Mouse (Mus musculus): ENCODE data around the gene Hamp. TPM values are rescaled to one million over a fixed set of nuclear protein-coding genes. Genes with fewer than 3 reads are reported as not detected.
"Not testable (repeated sequence)": the region's sequence is repeated elsewhere in the genome, so short reads cannot be mapped to it uniquely, and the experiment has no call there.

Gene Hamp
- polyA plus RNA-seq, 1 experiment from 2014 or later, result 0.45 TPM

DNA sequence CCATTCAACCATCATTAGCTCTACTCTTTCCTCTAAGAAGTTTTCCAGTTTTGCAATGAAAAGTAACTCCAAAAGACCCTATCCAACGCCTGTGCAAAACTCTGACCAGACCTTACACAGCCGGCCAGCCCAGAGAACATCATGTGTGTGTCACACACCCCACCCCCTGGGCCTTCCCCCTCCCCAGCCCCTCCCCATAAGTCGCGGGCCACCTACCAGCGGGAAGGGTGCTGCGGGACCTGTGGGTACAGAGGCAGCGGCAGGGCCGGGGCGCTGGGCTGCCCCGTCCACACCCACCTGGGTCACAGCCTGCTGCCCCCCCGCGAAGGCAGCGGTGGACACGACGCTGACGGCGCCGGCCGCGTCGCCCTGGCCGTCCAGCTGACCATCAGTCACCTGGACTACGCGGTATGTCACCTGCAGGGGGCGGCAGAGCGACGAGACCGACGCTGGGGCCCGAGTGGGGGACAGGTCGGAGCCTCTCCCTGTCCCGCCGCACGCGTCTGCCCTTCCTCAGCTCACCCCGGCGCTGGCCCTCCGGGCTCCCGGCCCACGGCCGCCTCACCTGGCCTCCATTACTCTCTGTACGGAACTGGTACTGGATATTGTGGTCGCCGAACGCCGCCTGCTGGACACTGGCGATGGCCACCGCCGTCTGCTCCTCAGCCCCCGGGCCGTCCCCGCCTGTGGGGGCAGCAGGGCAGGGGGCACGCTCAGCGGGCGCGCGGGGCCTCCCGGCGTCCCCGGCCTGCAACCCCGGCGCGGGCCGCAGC lies 11.9 kb upstream of the Hamp start:
- no peak for TF ChIP-seq EP300 (optimal IDR thresholded peaks at IDR 0.05)
- TF ChIP-seq CTCF (IDR thresholded peaks at IDR 0.05; ENCODE audit: low read depth), result peak; percentile 88
- no peaks in the 10 kb centered on the region for H3K9me3 ChIP-seq (ENCODE audit: control insufficient read depth, low read length)
- H3K4me3 ChIP-seq (ENCODE audit: low read depth, low read length), result peak overlapping the region; percentile 96
- H3K9ac ChIP-seq (ENCODE audit: low read length), result peak overlapping the region; percentile 100
- H3K4me2 ChIP-seq (replicated peaks; ENCODE audit: low read depth), result peak overlapping the region; percentile 78
- H3K27me3 ChIP-seq (ENCODE audit: control insufficient read depth, insufficient read depth, low read length), result no peaks in the 10 kb centered on the region
- peaks cover 10% of the 10 kb centered on the region; the same call in 1 of the 2 replicates for H3K4me1 ChIP-seq (replicated peaks; ENCODE audit: control insufficient read depth, insufficient read depth)
- H3K36me3 ChIP-seq (ENCODE audit: control insufficient read depth, insufficient read depth, low read length), result peaks cover 19% of the 10 kb centered on the region
- H3K27ac ChIP-seq (replicated peaks), result peak overlapping the region; percentile 99
- DNase-seq (ENCODE audit: low spot score), result peak; percentile 95
- 1% methylated on average over 60 of the region's 64 CpGs for WGBS
- peak; percentile 78 for ATAC-seq (ENCODE audit: low FRiP score, low TSS enrichment)

DNA sequence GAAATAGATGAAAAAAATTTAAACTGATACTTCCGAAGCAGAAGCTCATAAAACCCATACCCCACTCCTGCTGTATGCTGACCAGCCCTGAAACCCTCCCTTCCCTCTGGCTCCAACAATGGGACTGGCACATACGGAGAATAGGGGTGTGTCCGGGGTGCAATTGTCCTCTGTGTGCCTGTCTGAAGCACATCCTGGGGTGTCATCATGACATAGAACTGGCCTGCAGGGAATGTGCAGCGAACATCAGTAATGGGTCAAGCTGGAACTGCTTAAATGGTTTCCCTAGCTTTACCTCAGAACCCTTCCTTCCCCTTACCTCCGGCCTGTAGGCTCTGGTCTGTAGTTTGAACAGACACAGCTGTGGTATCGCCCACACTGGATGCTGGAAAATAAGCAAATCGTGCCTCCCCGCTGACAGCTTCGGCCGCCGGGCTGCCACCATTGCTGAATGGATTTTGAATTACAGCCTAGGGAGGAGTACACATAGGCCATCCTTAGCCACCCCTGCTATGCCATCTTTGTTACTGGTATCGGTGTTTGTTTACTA lies 11.2 kb upstream of the Hamp start:
- Histone ChIP-seq H3K4me1 (replicated peaks; ENCODE audit: control insufficient read depth, insufficient read depth) (peaks cover 10% of the 10 kb centered on the region; the same call in 1 of the 2 replicates), H3K27ac (replicated peaks) (peak overlapping the region; percentile 99), H3K4me2 (replicated peaks; ENCODE audit: low read depth) (peak overlapping the region; percentile 78), H3K27me3 (ENCODE audit: control insufficient read depth, insufficient read depth, low read length) (no peaks in the 10 kb centered on the region), H3K4me3 (ENCODE audit: low read depth, low read length) (no peak overlapping the region; the same call in 1 of the 2 replicates), H3K9me3 (ENCODE audit: control insufficient read depth, low read length) (no peaks in the 10 kb centered on the region), H3K36me3 (ENCODE audit: control insufficient read depth, insufficient read depth, low read length) (peaks cover 19% of the 10 kb centered on the region), H3K9ac (ENCODE audit: low read length) (no peak overlapping the region)
- ATAC-seq (ENCODE audit: low FRiP score, low TSS enrichment) (no peak; the same call in 1 of the 2 replicates), DNase-seq (ENCODE audit: low spot score) (no peak)
- 69% methylated on average over 12 of the region's 12 CpGs for WGBS
- TF ChIP-seq EP300 (optimal IDR thresholded peaks at IDR 0.05) (no peak), CTCF (IDR thresholded peaks at IDR 0.05; ENCODE audit: low read depth) (no peak)

DNA sequence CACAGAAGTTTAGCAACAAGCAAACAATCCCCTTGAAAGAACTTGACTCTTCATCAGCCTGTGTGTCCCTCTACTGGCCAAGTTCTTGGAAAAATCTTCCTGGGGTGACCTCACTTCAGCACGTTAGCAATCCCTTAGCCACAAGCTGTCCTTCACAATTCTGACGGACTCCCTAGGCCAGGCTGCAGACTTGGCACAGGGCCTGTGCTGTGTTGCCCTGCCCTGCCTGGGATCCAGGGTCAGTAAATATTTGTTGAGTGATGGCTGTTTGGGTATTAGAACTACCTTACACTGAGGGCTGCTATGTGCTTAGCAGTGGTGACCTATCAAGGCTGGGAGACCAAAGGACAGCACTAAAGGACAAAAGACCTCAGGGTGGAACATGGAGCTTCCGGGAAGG lies 10.2 kb upstream of the Hamp start:
- H3K9me3 ChIP-seq (ENCODE audit: control insufficient read depth, low read length), result no peaks in the 10 kb centered on the region
- WGBS, result 62% methylated on average over 3 of the region's 3 CpGs
- no peak overlapping the region for H3K4me3 ChIP-seq (ENCODE audit: low read depth, low read length)
- ATAC-seq (ENCODE audit: low FRiP score, low TSS enrichment), result peak; percentile 69
- H3K36me3 ChIP-seq (ENCODE audit: control insufficient read depth, insufficient read depth, low read length), result peaks cover 23% of the 10 kb centered on the region
- H3K27ac ChIP-seq (replicated peaks), result no peak overlapping the region
- peak; percentile 83 for DNase-seq (ENCODE audit: low spot score)
- no peak overlapping the region for H3K9ac ChIP-seq (ENCODE audit: low read length)
- H3K27me3 ChIP-seq (ENCODE audit: control insufficient read depth, insufficient read depth, low read length), result no peaks in the 10 kb centered on the region
- no peak overlapping the region for H3K4me2 ChIP-seq (replicated peaks; ENCODE audit: low read depth)
- peak; percentile 34 for TF ChIP-seq CTCF (IDR thresholded peaks at IDR 0.05; ENCODE audit: low read depth)
- no peak for TF ChIP-seq EP300 (optimal IDR thresholded peaks at IDR 0.05)
- H3K4me1 ChIP-seq (replicated peaks; ENCODE audit: control insufficient read depth, insufficient read depth), result peaks cover 10% of the 10 kb centered on the region; the same call in 1 of the 2 replicates

GRCm38 (mm10) chr7:30953459-30953858 lies 9.6 kb upstream of the Hamp start:
- H3K27ac ChIP-seq (replicated peaks), result no peak overlapping the region

DNA sequence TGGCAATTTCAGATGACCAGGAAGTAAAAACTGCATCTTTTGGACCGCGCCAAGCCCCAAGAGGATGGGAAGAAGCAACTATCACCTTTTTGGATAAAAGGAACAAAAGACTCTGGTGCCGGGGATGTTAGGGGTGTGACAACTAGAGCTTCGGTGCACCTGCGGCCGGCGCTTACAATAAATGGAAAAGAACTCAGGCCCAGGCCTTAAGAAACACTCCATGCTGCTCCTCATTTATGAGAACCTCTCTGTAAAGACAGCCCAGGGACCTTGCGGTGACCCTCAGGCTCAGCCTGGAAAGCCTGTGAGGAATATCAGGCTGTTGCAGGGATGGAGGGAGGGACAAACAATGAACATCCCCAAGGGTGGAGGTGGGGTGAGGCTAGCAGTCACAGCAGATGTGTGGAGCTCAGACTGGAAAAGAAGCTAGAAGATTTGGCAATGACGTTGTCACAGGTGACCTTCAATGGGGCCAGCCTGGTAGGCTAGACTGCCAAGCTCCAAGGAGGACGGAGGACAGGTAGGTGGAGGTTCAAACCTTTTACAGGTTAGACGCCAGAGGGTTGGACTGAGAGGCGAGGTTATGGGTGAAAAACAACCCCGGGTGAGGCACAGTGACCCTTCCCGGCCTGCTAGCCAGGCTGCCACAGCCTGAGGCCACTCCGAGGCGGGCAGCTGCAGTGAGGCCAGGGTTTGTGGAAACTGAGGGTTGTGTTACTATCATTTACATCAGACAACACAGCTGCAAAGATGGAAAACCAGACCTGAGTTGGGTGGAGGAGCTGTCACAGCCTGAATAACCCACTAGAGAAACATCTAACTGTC lies 8.8 kb upstream of the Hamp start:
- Histone ChIP-seq H3K36me3 (ENCODE audit: control insufficient read depth, insufficient read depth, low read length) (peaks cover 24% of the 10 kb centered on the region), H3K27me3 (ENCODE audit: control insufficient read depth, insufficient read depth, low read length) (no peaks in the 10 kb centered on the region), H3K4me3 (ENCODE audit: low read depth, low read length) (no peak overlapping the region), H3K27ac (replicated peaks) (no peak overlapping the region), H3K9ac (ENCODE audit: low read length) (no peak overlapping the region), H3K9me3 (ENCODE audit: control insufficient read depth, low read length) (no peaks in the 10 kb centered on the region), H3K4me1 (replicated peaks; ENCODE audit: control insufficient read depth, insufficient read depth) (0 out of 2 replicates have a peak, but pooled peaks cover 4% of the 10 kb centered on the region), H3K4me2 (replicated peaks; ENCODE audit: low read depth) (no peak overlapping the region)
- 92% methylated on average over 16 of the region's 16 CpGs for WGBS
- ATAC-seq (ENCODE audit: low FRiP score, low TSS enrichment) (no peak), DNase-seq (ENCODE audit: low spot score) (no peak)
- TF ChIP-seq EP300 (optimal IDR thresholded peaks at IDR 0.05) (no peak), CTCF (IDR thresholded peaks at IDR 0.05; ENCODE audit: low read depth) (no peak)

More at GRCm38 (mm10) chr7:30953459-30953858, 9.6 kb upstream of the Hamp start:
- Histone ChIP-seq H3K9me3 (ENCODE audit: control insufficient read depth, low read length) (no peaks in the 10 kb centered on the region), H3K27me3 (ENCODE audit: control insufficient read depth, insufficient read depth, low read length) (no peaks in the 10 kb centered on the region), H3K4me3 (ENCODE audit: low read depth, low read length) (no peak overlapping the region), H3K36me3 (ENCODE audit: control insufficient read depth, insufficient read depth, low read length) (peaks cover 24% of the 10 kb centered on the region), H3K9ac (ENCODE audit: low read length) (no peak overlapping the region), H3K4me1 (replicated peaks; ENCODE audit: control insufficient read depth, insufficient read depth) (peaks cover 10% of the 10 kb centered on the region; the same call in 1 of the 2 replicates), H3K4me2 (replicated peaks; ENCODE audit: low read depth) (no peak overlapping the region)
- TF ChIP-seq CTCF (IDR thresholded peaks at IDR 0.05; ENCODE audit: low read depth), result no peak
- no peak for TF ChIP-seq EP300 (optimal IDR thresholded peaks at IDR 0.05)
- 84% methylated on average over 6 of the region's 6 CpGs for WGBS
- DNase-seq (ENCODE audit: low spot score), result no peak
- no peak for ATAC-seq (ENCODE audit: low FRiP score, low TSS enrichment)

GRCm38 (mm10) chr7:30949902-30950301 lies 6.1 kb upstream of the Hamp start:
- not testable (repeated sequence) for H3K9ac ChIP-seq (ENCODE audit: low read length); H3K4me1 ChIP-seq (replicated peaks; ENCODE audit: control insufficient read depth, insufficient read depth); DNase-seq (ENCODE audit: low spot score); H3K4me3 ChIP-seq (ENCODE audit: low read depth, low read length); H3K9me3 ChIP-seq (ENCODE audit: control insufficient read depth, low read length); H3K27ac ChIP-seq (replicated peaks); H3K27me3 ChIP-seq (ENCODE audit: control insufficient read depth, insufficient read depth, low read length); ATAC-seq (ENCODE audit: low FRiP score, low TSS enrichment); H3K4me2 ChIP-seq (replicated peaks; ENCODE audit: low read depth)
- peaks cover 21% of the 10 kb centered on the region for H3K36me3 ChIP-seq (ENCODE audit: control insufficient read depth, insufficient read depth, low read length)
- WGBS, result 80% methylated on average over 3 of the region's 3 CpGs
